ENCODE assay signal across 34 mouse cellular contexts in genomic region chr10:94346596-94346995, GRCm38 (mm10). TPM values are rescaled to one million over a fixed set of nuclear protein-coding genes. Genes with fewer than 3 reads are reported as not detected.
"Had no signal": no experiment of that assay in that cellular context is flagged by ENCODE, and none has a peak within 500 bp of the region (broad histone marks: within the 10 kb centered on the region; RNA-seq: fewer than 3 reads in every experiment).

No protein-coding gene starts in this region.

- H3K36me3 ChIP-seq: embryonic facial prominence, embryonic 10.5 days; embryonic facial prominence, embryonic 12.5 days; embryonic facial prominence, embryonic 13.5 days; embryonic facial prominence, embryonic 15.5 days; forebrain, embryonic 10.5 days; forebrain, embryonic 12.5 days; forebrain, embryonic 15.5 days had no signal

- H3K4me3 ChIP-seq: embryonic facial prominence, embryonic 10.5 days; embryonic facial prominence, embryonic 12.5 days; embryonic facial prominence, embryonic 13.5 days; embryonic facial prominence, embryonic 15.5 days; erythroblast, embryonic 14.5 days; forebrain, embryonic 10.5 days; forebrain, embryonic 12.5 days; forebrain, embryonic 13.5 days; forebrain, embryonic 15.5 days; gastrocnemius, adult 2 months had no signal

- H3K4me1 ChIP-seq: embryonic facial prominence, embryonic 12.5 days; embryonic facial prominence, embryonic 15.5 days; forebrain, embryonic 13.5 days; forebrain, embryonic 15.5 days had no signal

- H3K9ac ChIP-seq: embryonic facial prominence, embryonic 12.5 days; embryonic facial prominence, embryonic 13.5 days; embryonic facial prominence, embryonic 15.5 days; forebrain, embryonic 12.5 days; forebrain, embryonic 13.5 days; forebrain, embryonic 15.5 days; forebrain, postnatal 0 days had no signal

- H3K4me2 ChIP-seq: embryonic facial prominence, embryonic 12.5 days; embryonic facial prominence, embryonic 13.5 days; embryonic facial prominence, embryonic 15.5 days; forebrain, embryonic 12.5 days; forebrain, embryonic 13.5 days; forebrain, embryonic 15.5 days had no signal

- ATAC-seq: forebrain, embryonic 13.5 days; forebrain, embryonic 14.5 days; forebrain, embryonic 15.5 days; forebrain, embryonic 16.5 days; forebrain, postnatal 0 days had no signal

- DNase-seq: cerebellum, adult 18-20 months; cerebellum, adult 8-10 months; cerebellum, adult 9-10 months; cerebellum, adult 9-11 months; embryo, embryonic 11 days; forebrain, postnatal 0 days; gastrocnemius, adult 2 months; gastrocnemius, postnatal 10 days; gastrocnemius, postnatal 14 days; gastrocnemius, postnatal 25 days; heart, adult 18-20 months had no signal

- H3K9me3 ChIP-seq: embryonic facial prominence, embryonic 10.5 days; embryonic facial prominence, embryonic 12.5 days; embryonic facial prominence, embryonic 13.5 days; embryonic facial prominence, embryonic 15.5 days; forebrain, embryonic 10.5 days; forebrain, embryonic 12.5 days; forebrain, embryonic 13.5 days; forebrain, embryonic 15.5 days had no signal

- H3K27me3 ChIP-seq: embryonic facial prominence, embryonic 12.5 days; embryonic facial prominence, embryonic 13.5 days; embryonic facial prominence, embryonic 15.5 days; forebrain, embryonic 12.5 days; forebrain, embryonic 13.5 days; forebrain, embryonic 15.5 days had no signal

- H3K27ac ChIP-seq: embryonic facial prominence, embryonic 10.5 days; embryonic facial prominence, embryonic 12.5 days; embryonic facial prominence, embryonic 13.5 days; embryonic facial prominence, embryonic 15.5 days; forebrain, embryonic 10.5 days; forebrain, embryonic 12.5 days; forebrain, embryonic 13.5 days; forebrain, embryonic 15.5 days; gastrocnemius, adult 2 months had no signal

RNA-seq across cellular contexts. Expression of gene Gm4792, which starts 48.1 kb away (rescaled TPM):
- total RNA-seq: common myeloid progenitor, adult 5-6 weeks; forebrain, postnatal 0 days; gastrocnemius, adult 2 months; gastrocnemius, adult 8-10 months; gastrocnemius, postnatal 10 days; gastrocnemius, postnatal 14 days; gastrocnemius, postnatal 25 days; gastrocnemius, postnatal 36 days; gastrocnemius, postnatal 4 days; granulocyte monocyte progenitor cell, adult 5-6 weeks; heart, adult 18-20 months had no signal
- polyA plus RNA-seq: cerebellum, adult 2 months; cortical plate, adult 2 months; embryonic facial prominence, embryonic 10.5 days; embryonic facial prominence, embryonic 11.5 days; embryonic facial prominence, embryonic 12.5 days; embryonic facial prominence, embryonic 13.5 days; embryonic facial prominence, embryonic 14.5 days; embryonic facial prominence, embryonic 15.5 days; erythroblast, embryonic 14.5 days; forebrain, embryonic 11.5 days; forebrain, embryonic 12.5 days; forebrain, embryonic 16.5 days; frontal cortex, adult 2 months; gonadal fat pad, adult 2 months had no signal
